Mouse (Mus musculus): ENCODE measurements around the gene Adgrb3.

- no peak for TF ChIP-seq POLR2A (IDR thresholded peaks at IDR 0.05; ENCODE audit: extremely low read depth, insufficient read depth, low read length)
- TF ChIP-seq CTCF (IDR thresholded peaks at IDR 0.05; ENCODE audit: extremely low read depth, insufficient read depth, low read length), result no peak
Measured at GRCm38 (mm10) chr1:25227880-25228279, 601.6 kb downstream of the Adgrb3 start.

Measured in cortical plate, adult 2 months (tissue).